Mouse (Mus musculus) MN1 (cell line): ENCODE measurements around the gene Gm2174.
A peak's percentile ranks its signal among the peaks of the same experiment; 100 is the strongest.

Source experiments
- DNase-seq: peaks from one replicate; pipeline ENCODE4 v3.0.0-alpha.2; 2016; ENCODE audit warnings: low spot score

Gene Gm2174

GRCm38 (mm10) chrX:56447524-56448015, at the start of gene Gm2174:
Gene Gm2174 (plus strand): TSS chrX:56447965.
- DNase-seq, result no peak

GRCm38 (mm10) chrX:56404646-56405045, 43.1 kb upstream of the Gm2174 start:
- DNase-seq, result no peak

- DNase-seq, result no peak
Observed at GRCm38 (mm10) chrX:56405482-56405881, 42.3 kb upstream of the Gm2174 start.

GRCm38 (mm10) chrX:56406128-56406527, 41.6 kb upstream of the Gm2174 start:
- no peak for DNase-seq

GRCm38 (mm10) chrX:56416277-56416676, 31.5 kb upstream of the Gm2174 start:
- DNase-seq, result no peak

- no peak for DNase-seq
Observed at GRCm38 (mm10) chrX:56417541-56417940, 30.2 kb upstream of the Gm2174 start.

- DNase-seq, result no peak
Observed at GRCm38 (mm10) chrX:56430601-56431000, 17.2 kb upstream of the Gm2174 start.

- DNase-seq, result no peak
Observed at GRCm38 (mm10) chrX:56435758-56436283, 11.9 kb upstream of the Gm2174 start.

- DNase-seq, result no peak
Observed at GRCm38 (mm10) chrX:56446487-56447428, 1.0 kb upstream of the Gm2174 start.

- peak; percentile 75 for DNase-seq
Observed at GRCm38 (mm10) chrX:56454671-56455371, 7.1 kb downstream of the Gm2174 start, which contains the start of gene Ints6l. Gene Ints6l (plus strand): TSS chrX:56454857.

GRCm38 (mm10) chrX:56455372-56456246, 7.8 kb downstream of the Gm2174 start:
- DNase-seq, result peak; percentile 87

- DNase-seq, result peak; percentile 27
Observed at GRCm38 (mm10) chrX:56456379-56456778, 8.6 kb downstream of the Gm2174 start.

- no peak for DNase-seq
Observed at GRCm38 (mm10) chrX:56462020-56462933, 14.5 kb downstream of the Gm2174 start.

- no peak for DNase-seq
Observed at GRCm38 (mm10) chrX:56464906-56465305, 17.1 kb downstream of the Gm2174 start.

- no peak for DNase-seq
Observed at GRCm38 (mm10) chrX:56467688-56468087, 19.9 kb downstream of the Gm2174 start.

- DNase-seq, result no peak
Observed at GRCm38 (mm10) chrX:56468422-56468821, 20.7 kb downstream of the Gm2174 start.

- no peak for DNase-seq
Observed at GRCm38 (mm10) chrX:56474035-56474434, 26.3 kb downstream of the Gm2174 start.

- no peak for DNase-seq
Observed at GRCm38 (mm10) chrX:56477553-56477952, 29.8 kb downstream of the Gm2174 start.

GRCm38 (mm10) chrX:56481906-56482305, 34.1 kb downstream of the Gm2174 start:
- no peak for DNase-seq

GRCm38 (mm10) chrX:56489758-56490157, 42.0 kb downstream of the Gm2174 start:
- DNase-seq, result peak; percentile 66
